Mouse (Mus musculus): Measurements from ENCODE around the gene Ceacam15.
"Not testable (repeated sequence)": the region's sequence is repeated elsewhere in the genome, so short reads cannot be mapped to it uniquely, and the experiment has no call there.

The Ceacam15 gene

DNA sequence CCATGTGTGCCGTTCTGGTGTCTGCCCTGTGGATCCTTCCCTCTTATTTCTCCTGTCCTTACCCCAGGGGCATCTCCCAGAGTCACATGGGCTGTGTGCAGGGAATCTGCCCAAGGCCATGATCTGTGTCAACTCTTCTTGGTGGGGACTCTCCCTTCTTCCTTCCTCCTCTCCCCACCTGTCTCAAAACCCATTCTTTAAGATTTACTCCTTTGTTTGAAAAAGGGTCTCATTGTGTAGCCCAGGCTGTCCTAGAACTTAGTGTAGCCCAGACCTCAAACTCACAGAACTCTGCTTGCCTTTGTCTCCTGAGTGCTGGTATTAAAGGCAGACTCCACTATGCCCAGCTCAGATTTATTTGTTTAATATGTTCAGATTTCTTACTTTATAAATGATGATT lies at the start of gene Ceacam15:
Gene Ceacam15, minus strand, starts transcription at position 101 of the 400 bp plus-strand sequence.
- no peak for DNase-seq

DNA sequence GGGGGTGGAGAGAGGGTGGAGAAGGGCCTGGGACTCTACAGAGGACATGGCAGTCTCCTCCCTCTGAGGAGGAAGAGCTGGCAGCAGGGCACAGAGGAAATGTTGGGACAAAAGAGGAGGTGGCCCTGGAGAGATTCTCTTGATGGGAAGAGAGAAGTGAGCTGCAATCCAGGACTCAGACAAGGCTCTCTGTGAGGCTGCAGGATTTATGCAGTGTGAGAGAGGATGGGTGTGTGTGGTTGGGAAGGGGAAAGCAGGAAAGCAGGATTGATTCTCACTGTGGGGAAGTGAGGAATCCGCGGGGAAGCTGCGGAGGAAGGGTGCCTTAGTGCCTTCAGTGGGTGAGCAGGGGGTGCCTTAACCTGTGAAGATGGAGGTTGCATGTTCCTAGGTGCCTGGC lies 47.0 kb upstream of the Ceacam15 start:
- not testable (repeated sequence) for DNase-seq

DNA sequence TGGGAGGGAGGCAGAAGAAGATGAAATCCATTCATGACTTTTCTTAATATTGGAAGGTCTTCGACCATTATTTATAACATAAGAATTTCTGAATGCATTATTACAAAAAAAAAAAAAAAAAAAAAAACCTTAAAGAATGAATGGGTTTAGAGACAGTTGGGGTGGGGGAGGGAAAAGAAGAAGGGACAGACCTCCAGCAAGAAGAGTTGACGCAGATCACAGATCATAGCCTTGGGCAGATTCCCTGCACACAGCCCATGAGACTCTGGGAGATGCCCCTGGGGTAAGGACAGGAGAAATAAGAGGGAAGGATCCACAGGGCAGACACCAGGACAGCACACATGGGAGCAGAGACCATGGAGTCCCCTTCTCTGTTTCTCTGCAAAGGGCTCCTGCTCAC lies 46.1 kb upstream of the Ceacam15 start, which contains the start of gene Ceacam9:
Gene Ceacam9, plus strand, starts transcription at position 301 of the 400 bp plus-strand sequence.
- DNase-seq, result peak in 1 of 2 experiments; percentile 10

DNA sequence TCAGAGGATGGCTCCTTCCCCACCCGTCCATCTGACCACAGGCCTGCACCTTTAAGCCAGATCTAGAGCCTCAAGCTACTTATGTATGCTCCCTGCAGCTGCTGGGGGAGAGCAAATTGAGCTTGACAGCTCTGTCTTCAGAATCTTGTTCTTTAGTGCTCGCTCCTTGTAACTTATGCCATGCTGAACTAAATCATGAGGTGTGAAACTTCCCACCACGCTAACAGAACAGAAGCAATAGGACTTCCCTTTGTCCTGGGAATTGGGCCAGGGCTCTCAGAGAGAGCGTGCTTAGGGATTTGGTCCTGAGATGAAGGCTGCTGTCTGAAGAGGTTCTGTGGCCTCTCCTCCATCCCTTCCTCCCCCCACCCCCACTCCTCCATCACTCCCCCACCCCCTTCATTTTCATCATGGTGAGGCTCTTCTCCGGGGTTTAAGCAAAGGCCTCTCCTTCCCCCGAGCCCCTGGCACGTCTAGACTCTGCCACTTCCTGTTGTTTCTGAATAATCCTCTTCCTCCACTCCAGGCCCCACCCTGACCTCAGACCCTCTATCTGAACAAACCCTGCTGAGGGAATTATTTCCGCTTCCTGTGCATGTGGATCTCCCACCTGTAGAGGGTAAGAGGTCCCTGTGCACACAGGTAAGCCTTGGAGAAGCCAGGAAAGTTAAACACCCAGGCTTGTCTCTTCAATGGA lies 41.1 kb upstream of the Ceacam15 start:
- not testable (repeated sequence) for DNase-seq

DNA sequence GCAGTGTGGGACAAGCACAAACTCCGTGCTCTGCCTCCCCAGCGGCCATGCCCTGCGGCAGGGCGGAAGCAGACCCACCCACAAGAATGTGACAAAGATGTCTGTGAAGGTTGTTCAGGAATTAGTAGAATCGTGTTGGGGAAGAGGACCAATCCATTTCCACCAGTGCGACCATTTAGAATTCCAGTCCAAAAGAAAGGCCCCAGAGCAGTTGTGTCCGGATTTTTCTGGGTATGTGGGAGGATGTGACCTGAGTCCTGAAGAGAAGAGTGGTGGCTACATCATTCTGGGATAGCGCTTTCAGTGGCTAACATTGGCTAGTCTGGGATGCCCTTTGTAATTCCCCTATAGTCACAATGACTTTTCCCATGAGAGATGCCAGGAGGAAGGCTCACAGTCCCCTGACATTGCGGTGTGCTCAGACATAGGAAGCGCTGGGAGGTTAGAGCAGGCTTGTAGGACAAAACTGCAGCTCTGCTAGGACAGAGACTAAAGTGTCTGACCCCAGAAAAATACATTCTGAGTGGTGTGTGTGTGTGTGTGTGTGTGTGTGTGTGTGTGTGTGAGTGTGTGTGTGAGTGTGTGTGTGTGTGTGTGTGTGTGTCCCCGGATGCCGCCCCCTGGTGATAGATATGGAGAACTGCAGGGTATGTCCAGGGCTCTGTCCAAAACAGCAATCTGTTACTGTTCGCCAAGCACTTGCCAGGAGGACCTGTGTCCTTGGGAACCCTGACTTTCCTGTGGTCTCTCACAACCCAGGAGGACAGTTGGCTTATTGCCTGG lies 37.3 kb upstream of the Ceacam15 start:
- DNase-seq, result no peak

DNA sequence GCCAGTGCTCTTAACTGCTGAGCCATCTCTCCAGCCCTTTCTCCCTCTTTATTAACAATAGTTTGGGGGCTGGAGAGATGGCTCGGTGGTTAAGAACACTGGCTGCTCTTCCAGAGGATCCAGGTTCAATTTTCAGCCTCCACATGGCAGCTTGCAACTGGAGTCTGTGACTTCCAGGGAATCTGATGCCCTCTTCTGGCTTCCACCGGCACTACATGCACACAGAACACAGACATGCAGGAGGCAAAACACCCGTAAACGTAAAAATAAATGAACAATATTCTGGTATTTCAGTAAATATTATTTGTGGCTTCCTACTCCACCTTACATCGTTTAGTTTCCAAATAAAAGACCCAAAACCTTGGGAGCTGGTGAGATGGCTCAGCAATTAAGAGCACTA lies 35.1 kb upstream of the Ceacam15 start:
- no peak for DNase-seq

DNA sequence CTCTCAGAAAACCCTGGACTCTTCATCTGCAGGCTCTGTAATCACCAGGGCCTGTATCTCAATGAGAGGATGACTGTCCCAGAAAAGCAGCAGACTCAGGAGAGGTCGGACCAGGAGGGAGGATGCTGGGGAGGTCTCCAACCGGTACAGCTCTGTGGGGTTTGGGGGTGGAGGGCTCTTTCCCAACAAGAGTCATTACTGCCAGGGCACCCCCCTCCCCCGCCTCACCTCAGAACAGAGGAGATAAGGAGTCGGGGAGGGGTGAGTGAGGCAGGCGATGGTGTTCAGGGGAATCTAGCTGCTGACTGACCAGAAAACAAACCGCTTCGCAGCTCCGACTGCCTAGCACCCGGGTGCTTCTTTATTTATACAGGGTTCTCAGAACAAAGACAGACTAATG lies 32.7 kb upstream of the Ceacam15 start:
- no peak for DNase-seq

DNA sequence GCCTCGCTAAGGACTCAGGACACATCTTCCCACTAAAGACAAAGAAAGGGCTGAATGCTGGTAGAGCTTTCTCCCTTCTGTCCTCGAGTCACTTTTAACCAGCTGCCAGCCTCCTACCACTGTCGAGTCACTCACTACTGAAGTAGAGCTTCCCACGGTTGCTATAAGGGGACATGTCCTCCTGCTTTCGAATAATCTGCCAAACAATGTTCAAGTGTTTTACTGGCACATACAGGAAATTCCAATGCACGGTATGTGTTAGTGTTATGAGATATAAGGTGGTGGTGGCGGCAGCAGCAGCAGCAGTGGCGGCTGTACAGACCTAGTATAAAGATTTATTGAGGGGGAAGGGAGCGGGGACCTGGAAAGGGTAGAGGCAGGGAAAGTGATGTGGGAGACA lies 30.9 kb upstream of the Ceacam15 start:
- DNase-seq, result no peak

DNA sequence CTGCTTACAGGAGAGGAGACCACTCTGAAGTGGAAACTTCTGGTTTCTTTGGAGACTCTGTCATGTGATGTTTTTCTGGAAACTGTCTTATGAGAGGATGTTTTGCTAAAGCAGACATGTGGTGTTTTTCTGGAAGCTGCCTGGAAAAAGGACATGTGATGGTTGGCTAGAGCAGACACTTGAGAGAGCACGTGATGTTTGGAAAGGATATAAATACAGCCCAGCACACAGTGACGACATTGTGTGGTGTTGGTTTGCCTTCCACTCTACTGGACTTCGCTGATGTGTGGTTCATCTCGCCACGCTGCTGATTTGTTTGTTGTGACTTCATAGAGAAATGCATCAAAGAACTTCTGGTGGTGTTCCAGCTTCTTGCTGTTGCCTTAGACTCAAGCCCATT lies 25.1 kb upstream of the Ceacam15 start:
- DNase-seq, result no peak

DNA sequence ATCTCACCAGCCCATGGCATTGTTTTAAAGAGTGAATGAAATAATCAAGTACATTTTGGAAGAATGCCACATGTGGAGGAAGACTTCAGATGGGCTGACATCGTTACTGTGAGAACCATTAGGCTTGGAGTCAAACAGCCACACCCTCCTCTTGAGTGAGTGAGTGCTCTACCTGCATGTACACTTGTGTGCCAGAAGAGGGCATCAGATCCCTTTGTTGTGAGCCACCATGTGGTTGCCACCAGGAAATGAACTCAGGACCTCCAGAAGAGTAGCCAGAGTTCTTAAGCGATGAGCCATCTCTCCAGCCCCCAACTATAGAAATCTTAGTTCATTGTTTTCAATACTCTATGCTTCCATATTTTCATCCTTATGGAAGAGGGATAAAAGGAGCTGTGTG lies 23.5 kb upstream of the Ceacam15 start:
- DNase-seq, result no peak

DNA sequence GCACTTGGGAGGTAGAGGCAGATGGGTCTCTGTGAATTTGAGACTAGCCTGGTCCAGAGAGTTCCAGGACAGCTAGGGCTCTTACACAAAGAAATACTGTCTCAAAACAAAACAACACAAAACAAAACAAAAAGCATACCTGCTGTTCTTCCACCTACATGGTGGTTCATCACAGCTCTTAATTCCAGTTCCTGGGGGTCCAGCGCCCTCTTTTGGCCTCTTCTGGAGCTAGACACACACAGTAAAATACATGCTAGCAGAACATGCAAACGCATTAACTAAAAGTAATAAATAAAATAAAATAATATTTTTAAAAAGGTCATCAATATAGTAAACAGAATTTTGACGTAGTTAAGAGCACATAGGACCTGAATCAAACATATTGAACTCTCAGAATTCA lies 19.5 kb upstream of the Ceacam15 start:
- DNase-seq, result peak; percentile 54 to 71

DNA sequence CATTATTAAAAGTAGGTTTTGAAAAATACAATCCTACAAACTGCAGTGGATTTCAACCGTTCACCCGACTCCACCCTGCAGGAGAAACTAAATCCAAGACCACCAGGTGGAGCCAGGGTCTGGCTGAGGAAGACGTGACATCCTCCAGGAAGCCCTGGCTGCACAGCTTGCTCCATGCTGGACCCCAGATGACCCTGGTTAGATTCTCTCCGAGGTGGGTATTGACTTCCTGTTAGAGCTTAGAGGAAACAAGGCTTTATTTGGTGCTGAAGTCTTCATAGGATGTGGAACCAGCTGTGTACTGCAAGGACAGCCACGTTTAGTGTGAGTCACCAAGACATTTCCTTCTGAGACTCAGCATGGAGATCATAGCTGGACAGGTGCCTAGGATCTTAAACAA lies 13.7 kb upstream of the Ceacam15 start:
- DNase-seq, result peak; percentile 8 to 37

DNA sequence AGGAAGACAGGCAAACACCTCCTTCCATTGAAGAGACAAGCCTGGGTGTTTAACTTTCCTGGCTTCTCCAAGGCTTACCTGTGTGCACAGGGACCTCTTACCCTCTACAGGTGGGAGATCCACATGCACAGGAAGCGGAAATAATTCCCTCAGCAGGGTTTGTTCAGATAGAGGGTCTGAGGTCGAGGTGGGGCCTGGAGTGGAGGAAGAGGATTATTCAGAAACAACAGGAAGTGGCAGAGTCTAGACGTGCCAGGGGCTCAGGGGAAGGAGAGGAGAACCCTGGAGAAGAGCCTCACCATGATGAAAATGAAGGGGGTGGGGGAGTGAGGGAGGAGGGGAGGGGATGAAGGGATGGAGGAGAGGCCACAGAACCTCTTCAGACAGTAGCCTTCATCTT lies 4.7 kb upstream of the Ceacam15 start:
- not testable (repeated sequence) for DNase-seq

DNA sequence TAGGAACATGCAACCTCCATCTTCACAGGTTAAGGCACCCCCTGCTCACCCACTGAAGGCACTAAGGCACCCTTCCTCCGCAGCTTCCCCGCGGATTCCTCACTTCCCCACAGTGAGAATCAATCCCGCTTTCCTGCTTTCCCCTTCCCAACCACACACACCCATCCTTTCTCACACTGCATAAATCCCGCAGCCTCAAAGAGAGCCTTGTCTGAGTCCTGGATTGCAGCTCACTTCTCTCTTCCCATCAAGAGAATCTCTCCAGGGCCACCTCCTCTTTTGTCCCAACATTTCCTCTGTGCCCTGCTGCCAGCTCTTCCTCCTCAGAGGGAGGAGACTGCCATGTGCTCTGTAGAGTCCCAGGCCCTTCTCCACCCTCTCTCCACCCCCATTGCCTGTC lies 806 bp downstream of the Ceacam15 start:
- not testable (repeated sequence) for DNase-seq

DNA sequence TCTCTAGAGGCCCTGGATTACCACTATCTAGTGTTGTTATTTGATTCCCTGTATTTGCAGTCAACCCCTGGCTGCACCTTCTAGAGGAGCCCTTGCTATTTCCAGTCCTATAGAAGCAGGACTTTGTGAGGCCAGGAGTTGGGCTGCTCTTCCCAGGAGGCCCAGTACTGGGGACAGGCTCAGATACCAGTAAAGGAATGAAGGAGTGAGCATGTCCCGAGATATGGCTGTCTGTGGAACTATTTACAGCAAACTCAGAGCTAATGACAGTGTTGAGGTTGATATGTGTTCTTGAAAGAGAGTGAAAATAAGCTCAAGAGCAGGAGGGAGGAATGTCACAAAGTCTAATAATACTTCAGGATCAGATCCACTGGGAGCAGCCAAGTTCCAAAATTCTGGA lies 1.7 kb downstream of the Ceacam15 start:
- no peak for DNase-seq

DNA sequence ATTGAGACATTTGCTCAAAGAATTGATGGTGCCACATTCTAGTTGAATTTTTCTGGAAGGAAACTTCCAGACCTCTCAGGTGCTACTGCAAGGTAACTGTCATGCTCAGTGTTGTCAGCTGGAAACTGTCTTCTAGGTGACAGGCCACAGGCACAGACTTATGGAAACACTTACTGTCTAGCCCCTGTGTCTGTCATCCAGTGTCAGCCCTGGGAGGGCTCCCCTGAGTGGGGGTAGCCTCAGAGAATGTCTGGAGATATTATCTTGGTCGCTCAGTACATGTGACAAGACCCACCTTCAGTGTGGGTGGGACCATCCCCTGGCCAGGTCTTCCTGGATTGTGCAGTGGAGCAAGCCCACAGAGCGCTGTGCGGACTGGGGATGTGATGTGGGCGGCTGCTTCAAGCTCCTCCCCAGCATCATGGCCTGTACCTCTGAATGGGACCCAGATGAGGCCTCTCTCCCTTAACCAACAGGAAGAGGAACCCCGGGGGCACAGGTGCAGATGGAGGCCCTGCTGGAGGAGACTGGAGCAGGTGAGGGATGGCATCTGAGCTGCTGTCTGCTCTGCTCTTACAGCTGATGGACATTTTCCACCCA lies 7.1 kb downstream of the Ceacam15 start:
- DNase-seq, result not testable (repeated sequence)

DNA sequence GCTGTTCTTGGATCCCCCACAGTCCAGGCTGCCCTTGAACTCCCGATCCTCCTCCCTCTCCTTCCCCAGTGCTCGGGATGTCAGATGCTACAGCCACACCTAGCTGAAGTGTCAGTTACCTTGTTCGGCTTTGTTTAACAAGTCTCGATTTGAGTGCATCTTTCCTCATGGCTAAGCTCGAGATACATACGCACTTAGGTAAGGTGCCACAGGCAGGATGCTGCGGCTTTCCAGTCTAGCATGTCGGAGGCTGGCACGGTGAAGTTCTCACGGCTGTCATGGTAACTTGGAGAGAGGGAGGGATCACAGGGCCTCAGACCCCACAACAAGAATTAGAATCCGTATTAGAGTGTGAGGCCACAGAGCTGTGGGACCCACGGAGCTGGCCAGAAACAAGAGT lies 31.2 kb downstream of the Ceacam15 start:
- no peak for DNase-seq

DNA sequence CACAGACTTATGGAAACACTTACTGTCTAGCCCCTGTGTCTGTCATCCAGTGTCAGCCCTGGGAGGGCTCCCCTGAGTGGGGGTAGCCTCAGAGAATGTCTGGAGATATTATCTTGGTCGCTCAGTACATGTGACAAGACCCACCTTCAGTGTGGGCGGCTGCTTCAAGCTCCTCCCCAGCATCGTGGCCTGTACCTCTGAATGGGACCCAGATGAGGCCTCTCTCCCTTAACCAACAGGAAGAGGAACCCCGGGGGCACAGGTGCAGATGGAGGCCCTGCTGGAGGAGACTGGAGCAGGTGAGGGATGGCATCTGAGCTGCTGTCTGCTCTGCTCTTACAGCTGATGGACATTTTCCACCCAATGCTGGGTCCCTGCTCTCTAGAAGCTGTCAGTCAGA lies 32.4 kb downstream of the Ceacam15 start:
- DNase-seq, result not testable (repeated sequence)

DNA sequence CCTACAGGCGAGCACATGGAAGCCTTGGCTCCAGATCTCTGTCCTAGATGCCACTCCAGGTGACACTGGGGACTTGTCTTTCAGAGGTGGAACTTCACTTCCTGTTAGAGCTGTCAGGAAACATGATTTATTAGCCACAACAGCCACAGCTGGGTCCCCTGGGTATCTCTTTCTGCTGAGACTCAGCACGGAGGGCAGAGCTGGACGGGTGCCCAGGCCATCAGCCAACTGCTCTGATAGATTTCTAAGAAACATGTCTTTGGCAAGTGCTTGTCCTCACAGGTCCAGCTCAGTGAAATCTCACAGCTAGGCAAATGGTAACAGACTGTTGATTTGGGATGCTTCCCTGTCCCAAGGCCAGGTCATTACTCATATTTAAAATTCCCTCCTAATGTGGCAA lies 36.5 kb downstream of the Ceacam15 start:
- peak; percentile 65 to 78 for DNase-seq

DNA sequence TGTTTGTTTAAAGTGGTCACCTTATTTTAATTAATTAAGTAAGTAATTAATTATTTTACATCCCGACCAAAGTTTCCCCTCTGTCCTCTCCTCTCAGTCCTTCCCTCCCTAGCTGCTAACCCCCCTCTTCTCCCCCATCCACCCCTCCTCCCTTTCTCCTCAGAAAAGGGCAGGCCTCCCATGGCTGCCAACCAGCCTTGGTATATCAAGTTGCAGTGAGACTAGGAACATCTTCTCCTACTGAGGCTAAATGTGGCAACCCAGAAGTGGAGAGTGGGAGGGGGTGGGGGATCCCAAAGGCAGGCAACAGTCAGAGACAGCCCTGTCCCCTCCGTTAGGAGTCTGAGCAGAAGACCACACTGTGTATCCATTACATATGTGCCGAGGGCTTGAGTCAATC lies 40.4 kb downstream of the Ceacam15 start:
- no peak for DNase-seq

DNA sequence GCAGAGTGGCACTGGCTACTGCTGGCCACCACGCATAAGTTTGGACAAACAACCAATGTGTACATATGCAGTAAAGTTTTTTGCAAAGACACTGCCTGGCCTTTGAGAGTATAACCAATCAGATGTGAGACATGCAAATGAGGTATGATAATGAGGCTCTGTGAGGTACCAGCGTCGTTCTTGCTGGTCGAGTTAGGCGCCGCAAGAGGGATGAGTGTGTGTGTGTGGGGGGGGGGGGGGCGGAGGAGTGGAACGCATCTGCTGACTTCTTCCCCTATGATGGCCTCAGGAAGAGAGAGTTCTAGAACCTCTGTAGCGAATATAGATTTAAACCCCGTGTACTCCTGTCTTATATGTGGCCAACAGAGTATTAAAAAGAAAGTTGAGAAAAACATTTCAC lies 41.6 kb downstream of the Ceacam15 start:
- not testable (repeated sequence) for DNase-seq

DNA sequence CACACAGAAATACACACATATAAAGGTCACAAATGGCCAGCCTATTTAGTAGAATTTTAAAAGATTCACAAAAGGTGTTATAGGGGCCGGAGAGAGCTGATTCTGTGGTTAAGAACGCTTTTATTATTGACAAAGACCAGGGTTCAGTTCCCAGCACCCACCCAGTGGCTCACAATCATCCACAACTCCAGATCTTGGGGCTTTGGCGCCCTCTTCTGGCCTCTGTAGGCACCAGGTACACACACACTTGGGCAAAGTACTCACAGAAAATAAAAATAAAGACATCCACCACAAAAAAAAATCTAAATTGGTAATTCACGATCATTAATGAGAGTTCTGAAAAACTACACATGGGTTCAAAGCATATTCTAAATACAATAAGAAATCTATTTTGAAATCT lies 43.6 kb downstream of the Ceacam15 start:
- DNase-seq, result no peak

DNA sequence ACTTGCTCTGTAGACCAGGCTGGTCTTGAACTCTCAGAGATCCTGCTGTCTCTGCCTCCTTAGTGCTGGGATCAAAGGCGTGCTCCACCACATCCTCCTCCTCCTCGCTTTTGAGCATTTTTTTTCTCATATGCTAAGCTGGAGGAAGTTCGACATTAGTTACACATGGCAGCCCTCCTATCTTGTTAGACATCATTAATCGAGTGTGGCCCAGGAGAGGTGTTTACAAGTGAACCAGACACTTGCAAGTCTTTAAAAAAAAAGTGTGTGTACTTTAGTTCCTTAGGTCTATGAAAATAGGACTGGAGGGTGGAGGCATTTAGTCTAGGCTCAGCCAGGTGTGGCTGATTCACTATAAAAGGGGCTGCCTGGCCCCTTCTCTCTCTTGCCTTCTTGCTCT lies 44.5 kb downstream of the Ceacam15 start:
- DNase-seq, result no peak

All from kidney, postnatal 25 days (tissue).